Mouse (Mus musculus): ENCODE results near the gene Slc22a23.

The Slc22a23 gene

DNA sequence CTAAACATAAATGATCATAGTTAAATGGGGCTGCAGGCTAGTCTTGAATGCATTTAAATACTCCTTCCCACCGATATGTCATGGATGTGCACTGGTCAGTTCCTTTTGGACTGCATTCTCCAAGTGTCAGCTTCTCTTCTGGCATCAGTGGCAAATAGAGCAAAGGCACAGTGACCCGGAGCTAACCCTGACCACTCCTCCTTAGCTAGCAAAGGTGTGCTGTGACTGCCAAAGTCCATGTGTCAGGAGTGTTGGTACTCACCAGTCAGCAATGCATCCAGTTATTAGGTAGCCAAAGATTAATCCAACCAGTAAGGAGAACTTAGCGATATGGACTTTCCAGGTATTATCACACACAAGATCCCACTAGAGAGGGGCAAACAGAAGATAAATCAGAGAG is 40.1 kb downstream of the Slc22a23 start:
- in situ Hi-C loops (cut with MboI, MseI), result no loop called here

DNA sequence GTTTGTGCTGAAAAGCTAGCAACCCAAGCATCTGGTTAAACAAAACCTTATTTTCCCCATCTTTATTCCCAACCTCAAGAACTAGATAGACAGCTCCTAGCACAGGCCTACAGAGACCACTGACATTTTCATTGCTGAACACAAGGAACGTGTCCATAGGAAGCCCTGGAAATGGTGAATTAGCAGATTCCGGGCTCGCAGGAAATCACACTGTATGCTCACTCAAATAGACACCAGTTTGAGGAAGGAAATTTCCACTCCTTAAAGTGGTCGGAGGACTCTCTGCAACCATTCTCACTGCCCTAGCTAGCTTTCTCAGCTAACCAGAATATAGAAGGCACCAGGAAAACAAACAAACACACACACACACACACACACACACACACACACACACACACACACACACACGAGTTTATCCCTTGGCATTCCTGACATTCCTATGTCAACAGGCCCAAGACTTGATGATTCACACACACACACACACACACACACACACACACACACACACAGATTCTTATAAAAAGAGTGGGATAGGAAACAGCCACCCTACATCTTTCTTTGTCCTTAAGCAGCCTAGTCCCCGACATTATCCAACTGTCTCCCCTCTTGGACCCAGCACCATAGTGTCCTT is 41.5 kb downstream of the Slc22a23 start:
- in situ Hi-C loops (cut with MboI, MseI), result no loop called here

DNA sequence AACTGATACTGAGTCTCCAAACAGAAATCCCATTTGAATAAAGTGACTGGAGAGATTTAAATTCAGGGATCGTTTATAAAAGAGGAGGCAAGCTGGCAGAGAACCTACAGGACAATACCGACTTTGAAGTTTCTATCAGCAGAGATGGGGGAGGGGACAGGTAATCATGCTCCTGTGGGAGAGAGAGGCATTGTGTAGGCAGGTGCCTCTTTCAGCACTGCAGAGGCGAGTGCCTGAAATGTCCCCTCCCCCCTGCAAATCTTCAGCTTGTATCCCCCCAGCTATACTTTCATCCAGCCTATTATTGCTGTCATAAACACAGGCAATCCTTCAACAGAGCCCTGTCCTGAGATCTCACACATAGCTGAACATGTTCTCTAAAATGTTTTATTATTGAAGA is 43.4 kb downstream of the Slc22a23 start:
- in situ Hi-C loops (cut with MboI, MseI), result no loop called here

DNA sequence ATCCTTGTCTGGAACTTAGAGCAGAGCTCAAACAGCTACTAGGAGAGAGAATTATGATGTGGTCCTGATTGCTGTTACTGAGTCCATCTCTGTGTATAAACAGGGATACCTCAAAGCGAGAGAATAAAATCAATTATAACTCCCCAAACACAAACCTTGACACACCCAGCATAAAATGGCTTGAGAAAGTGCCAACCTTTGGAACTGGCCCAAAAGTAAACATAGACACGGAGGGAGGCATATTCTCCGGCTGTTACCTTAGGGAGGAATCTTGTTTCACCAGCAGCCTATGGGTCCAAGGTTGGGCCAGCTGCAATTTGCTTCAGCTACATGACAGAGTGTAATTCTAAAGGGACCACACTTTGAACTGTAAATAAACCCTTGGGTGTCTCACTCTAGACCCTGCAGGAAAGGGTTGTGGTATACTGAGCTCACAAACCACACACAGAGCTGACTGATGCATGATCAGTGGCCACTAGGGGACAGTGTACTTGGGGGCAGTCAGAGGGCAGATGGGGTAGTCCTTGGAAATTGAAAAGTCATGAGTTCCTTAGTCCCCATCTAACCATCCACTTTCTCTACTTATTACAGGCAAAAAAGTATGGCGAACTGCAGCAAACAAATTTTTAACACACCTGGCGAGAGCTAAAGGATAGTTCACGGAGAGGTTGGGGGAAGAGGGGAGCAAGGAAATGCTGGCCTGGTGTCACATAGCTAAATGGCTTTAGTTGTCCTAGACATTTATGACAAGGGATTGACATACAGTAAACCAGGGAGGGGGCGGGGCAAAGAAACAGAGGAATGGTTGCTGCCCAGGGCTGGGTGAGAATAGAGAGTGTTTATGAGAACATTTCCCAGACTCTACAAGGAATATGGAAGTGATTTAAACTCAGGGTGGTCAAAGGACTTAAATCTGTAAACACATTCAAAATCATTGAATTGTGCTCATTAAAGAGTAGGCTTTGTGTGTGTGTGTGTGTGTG is 45.3 kb downstream of the Slc22a23 start:
- in situ Hi-C loops (cut with MboI, MseI), result no loop called here

DNA sequence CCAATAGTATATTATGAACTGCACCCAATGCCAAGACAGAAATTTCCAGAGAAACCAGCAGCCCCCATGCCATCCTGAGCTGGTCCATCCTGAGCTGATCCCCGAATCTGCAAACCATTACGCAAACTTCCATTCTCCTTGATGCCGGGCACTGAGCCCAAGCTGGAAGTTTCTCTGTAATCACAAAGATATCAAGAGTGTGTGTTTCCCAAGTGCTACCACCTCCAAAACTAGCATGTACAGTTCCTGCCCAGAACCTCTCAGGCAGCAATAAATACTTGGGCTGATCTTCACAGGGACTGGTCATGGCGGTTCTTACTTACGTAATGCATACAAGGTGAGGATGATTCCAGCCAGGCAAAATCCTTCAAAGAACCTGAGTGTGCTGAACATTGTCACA is 46.3 kb downstream of the Slc22a23 start:
- in situ Hi-C loops (cut with MboI, MseI), result no loop called here

DNA sequence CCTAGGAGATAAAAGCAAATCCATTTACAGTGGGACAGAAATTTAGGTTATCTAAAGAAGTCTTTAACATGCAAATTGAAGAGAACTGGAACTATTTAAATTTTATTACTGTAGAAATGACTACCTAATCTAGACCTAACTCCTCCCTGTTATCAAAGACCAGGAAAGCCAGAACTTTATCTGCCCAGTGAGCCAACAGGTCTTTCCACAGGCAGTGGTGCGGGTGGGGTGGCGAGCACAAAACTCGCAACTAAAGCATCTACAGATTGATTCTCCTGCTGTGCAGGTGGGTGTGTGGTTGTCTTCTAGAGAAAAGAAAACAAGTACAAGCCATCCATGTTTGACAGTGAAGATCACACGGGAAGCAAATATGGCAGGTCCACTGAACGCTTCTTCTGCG is 46.9 kb downstream of the Slc22a23 start:
- in situ Hi-C loops (cut with MboI, MseI), result no loop called here

DNA sequence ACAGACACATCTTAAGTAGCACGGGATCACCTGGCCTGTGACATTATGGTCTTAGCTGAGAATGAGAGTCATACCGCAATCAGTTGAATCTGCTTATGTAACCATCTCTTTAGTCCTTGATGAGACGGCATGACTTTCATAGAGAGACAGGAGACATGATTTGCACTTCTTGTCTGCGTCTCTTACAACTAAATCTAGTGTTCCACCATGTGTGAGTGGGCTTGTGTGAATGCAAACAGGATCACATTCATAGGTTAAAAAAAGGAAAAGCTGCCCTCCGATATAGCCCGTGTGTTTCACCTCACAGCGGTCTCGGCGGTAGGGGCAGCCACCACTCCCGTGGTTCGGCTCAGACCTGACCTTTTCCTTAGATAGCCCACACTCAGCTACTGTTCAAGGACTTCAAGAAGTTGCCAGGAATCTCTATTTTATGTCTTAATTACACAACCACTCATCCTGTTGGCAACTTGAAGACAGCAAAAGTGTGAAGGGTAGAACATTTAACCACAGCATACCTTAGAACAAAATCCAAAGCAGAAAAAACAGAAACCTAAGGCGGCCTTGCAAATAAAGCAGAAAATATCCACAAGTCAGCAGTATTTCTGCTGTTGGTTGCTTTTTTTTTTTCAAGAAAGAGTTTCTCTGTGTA is 49.1 kb downstream of the Slc22a23 start:
- in situ Hi-C loops (cut with MboI, MseI), result no loop called here

DNA sequence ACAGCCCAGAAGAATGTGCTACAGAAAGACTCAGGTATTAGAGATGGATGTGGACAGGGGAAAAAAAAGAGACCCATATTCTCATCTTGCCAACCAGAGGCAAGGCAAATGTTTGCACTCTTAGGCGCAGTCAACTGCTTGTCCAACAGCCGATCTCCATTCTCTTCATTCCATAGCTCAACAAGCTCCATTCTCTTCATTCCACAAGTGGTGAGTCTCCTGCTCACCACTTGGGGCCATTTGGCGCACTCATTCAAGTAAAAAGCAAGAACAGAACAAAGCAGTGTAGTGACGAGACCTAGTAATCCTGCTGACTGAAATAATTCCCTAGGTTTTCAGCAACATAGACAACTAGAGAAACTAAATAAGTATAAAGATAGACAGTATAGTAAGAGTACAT is 50.8 kb downstream of the Slc22a23 start:
- in situ Hi-C loops (cut with MboI, MseI), result no loop called here

DNA sequence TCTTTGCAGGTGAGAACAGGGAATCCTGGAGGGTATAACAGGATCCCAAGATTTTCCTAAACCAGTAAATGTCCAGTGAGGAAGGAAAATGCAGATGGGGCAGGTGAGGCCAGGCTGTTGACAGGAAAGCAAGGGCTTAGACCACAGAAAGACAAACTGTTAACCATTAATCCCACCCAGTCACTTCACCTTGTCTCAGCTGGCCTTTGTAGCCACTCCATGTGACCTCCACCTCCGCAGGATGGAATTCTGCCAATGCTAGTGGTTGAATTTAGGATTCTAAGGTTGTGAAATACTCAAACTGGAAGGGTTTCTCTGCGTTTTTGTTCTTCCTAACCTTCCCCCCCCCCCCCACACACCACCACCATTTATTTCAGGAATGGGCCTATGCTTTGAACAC is 52.9 kb downstream of the Slc22a23 start:
- in situ Hi-C loops (cut with MboI, MseI), result no loop called here

DNA sequence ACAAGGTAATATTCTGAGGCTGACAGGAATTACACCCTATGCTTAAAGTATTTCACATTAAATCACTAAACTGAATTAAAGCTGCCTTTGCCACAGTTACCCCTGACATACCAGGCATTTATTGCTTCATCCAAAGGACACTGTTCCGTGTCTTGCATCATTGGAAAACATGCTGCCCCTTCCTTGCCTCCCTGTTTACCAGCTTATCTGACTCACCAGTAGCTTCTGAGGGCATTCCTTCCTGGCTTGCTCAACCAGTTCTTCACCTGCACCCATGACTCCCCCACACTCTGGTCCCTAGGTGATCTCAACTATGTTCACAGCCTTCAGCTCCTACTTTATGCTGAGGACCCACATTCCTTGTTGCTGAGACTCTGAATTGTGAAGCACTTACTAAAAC is 54.6 kb downstream of the Slc22a23 start:
- in situ Hi-C loops (cut with MboI, MseI), result no loop called here

DNA sequence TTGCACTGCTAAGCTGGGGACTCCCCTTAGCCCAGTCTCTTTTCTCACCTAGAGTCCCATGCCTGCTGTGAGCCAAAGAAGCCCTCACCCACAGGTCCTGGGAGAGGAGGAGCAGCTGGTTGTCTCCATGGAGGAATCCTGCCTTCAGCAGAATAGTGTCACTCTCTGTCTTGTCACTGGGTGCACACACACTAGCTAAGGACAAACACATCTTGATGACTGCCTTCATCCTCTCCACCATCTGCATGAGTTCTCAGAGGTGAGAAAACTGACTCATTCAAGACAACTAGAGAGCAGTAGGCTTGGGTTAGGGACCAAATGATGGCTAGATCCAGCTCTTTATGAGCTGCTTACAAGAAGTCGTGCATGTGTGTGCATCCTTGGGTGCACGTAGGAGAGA is 55.4 kb downstream of the Slc22a23 start:
- in situ Hi-C loops (cut with MboI, MseI), result no loop called here

DNA sequence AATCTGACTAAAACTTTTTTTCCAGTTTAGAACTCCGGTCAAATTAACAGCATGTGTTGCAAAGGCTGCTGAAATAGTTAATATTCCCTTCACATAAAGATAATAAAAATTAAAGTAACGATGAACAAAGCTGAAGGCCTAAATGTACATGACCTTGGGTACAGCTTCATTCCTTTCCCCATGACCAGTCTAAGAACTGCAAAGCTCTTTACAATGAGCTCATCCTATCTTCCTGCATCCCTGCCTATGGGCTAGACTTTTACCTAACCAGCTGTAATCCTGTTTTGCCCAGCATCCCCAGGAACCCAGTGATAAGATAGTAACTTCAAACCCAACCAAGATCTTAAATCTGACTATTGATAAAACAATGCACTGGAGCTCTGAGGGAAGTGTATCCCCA is 56.9 kb downstream of the Slc22a23 start:
- in situ Hi-C loops (cut with MboI, MseI), result no loop called here

DNA sequence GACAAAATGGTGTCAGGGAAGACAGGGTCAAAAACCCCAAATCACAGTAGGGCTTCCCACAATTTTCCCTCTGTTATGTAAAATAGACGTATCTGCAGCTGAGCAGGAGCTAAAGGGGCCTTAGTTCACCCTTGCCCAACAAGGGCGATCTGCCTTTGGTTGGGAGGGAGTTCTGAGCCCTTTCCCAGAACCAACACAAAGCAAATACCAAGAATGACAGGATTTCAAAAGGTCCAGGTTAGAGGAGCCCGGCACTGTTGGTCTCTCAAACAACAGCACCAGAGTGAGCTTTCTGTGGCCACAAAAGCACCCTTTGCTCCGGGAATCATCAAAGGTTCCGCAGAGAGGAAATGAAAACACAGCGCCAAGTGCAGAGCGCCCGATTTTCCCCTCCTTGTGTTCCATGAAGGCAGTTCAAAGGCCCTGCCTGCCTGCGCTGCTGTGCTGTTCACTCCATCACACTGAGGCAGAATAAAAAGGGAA is 57.3 kb downstream of the Slc22a23 start:
- in situ Hi-C loops (cut with MboI, MseI), result no loop called here

DNA sequence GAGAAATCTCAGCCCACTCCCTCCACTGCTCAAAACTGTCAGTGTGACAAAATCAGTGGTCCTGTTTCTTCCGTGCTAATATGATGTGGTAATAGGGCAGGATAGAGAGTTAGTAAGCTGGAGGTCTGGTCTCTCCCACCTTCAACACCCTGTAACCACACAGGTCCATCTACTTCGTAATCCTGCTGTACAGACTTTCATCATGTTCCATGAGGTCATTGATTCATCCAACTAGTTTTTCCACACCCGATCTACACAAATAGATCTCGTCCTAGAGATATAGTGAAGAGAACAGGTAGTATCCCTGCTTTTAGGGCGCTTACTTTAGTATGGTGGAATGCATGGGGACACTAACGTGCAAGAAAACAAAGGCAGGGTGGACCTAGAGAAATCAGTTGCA is 63.6 kb downstream of the Slc22a23 start:
- in situ Hi-C loops (cut with MboI, MseI), result no loop called here

DNA sequence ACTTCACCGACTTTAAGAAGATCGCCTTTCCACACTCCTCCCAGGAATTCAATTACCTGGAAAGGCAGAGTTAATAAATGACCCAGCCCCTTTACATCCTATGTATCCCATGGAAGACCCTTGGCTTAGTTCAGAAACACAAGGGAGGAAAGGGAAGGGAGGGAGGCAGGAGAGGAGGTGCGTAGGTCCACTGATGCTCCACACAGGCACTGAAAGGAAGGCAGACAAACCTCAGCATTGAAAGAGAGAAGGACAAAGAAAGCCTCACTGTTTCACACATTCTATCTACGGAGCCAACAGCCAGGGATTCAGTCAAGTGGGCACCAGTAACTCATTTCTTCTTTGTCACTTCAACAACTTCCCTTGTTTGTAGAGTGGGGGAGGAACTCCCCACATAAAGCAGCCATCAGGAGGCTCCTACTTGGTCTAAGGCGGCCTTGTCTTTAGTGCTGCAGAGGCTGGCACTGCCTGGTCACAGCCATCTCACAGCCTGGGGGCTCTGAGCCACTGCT is 66.2 kb downstream of the Slc22a23 start:
- in situ Hi-C loops (cut with MboI, MseI), result no loop called here

DNA sequence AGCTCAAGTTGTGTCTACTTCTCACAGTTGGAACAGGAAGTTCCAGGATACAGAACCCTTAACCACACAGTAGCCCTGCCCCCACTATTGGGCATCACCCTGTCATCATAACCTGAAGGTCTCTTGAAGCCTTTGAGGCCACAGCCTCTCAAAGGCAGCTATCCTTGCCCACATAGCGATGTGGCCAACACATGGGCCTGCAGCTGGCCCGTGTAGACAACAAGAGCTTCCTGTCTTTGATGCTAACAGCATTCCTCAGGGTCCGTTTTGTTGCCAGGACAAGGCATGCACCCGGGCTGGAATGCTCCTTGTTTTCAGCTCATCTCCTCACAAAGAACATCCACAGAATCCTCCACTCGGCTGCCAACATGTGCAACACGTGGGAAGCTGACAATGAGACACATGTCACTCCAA is 66.7 kb downstream of the Slc22a23 start:
- in situ Hi-C loops (cut with MboI, MseI), result no loop called here

DNA sequence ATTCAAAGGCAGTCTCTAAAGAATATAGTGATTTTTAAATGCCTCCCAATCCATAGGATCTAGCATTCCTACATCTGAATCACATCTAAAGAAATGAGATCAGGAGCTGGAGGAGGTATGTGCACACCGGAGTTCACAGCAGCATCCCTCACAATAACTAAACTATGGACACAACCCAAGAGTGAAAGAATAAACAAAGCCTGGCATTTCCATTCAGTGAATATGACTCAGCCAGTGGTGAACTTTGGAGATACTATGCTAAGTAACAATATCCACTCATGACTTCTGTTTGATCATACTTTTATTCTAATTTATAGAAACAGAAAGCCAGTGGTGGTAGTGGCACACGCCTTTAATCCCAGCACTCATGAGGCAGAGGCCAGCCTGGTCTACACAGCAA is 67.4 kb downstream of the Slc22a23 start:
- in situ Hi-C loops (cut with MboI, MseI), result no loop called here

DNA sequence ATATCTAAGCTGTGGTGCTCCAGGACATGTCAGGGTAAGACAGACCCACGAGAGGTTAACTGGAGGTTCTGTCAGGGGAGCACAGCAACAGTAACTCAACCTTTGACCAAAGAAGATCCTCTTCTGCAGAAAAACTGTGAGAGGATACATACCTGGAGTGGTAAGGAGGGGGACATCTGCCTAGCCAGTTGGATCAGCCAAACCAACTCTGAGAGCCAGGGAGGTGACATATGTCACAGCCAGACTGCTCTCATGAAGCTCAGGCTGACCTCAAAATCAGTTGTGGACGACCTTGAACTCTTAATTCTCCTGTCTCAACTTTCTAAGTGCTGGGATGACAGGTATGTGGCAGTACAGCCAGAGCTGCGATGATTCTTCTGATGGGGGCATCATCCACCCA is 68.0 kb downstream of the Slc22a23 start:
- in situ Hi-C loops (cut with MboI, MseI), result no loop called here

DNA sequence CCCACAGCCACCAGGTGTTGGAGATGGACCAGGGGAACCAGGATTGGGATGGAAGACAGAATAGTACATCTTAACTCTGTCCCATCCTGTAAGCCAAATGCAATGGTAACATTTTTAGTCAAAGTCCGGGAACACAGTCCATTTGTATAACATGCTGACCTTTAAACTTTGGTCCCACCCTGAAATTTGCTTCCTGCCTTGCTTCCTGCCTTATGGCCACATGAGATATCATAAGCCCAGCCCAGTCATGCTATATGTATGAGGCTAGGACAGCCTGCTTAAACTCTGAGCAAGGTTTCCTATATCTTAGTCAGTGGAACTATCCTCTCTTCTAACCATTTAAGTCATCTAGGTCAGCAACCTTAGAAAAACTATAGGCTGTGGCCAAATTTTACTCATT is 70.1 kb downstream of the Slc22a23 start:
- in situ Hi-C loops (cut with MboI, MseI), result no loop called here

DNA sequence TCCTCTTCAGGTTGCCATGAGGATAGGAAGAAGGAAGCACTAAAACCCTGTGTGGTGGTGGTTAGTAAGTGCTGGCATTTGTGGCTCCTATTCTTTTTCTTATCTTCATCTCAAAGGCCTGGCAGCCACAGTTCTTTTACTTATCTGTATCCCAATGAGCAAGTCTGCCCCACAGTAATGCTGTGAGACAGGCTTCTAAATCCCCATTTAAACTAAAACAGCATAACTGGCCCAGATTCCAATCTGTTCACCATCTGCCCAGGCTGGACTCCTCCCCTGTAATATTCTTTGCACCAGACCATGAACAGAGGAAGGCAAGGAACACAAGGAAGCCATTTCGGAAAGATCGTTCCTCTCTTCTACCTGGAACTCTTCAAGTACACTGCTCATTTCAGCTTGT is 70.6 kb downstream of the Slc22a23 start:
- in situ Hi-C loops (cut with MboI, MseI), result no loop called here

DNA sequence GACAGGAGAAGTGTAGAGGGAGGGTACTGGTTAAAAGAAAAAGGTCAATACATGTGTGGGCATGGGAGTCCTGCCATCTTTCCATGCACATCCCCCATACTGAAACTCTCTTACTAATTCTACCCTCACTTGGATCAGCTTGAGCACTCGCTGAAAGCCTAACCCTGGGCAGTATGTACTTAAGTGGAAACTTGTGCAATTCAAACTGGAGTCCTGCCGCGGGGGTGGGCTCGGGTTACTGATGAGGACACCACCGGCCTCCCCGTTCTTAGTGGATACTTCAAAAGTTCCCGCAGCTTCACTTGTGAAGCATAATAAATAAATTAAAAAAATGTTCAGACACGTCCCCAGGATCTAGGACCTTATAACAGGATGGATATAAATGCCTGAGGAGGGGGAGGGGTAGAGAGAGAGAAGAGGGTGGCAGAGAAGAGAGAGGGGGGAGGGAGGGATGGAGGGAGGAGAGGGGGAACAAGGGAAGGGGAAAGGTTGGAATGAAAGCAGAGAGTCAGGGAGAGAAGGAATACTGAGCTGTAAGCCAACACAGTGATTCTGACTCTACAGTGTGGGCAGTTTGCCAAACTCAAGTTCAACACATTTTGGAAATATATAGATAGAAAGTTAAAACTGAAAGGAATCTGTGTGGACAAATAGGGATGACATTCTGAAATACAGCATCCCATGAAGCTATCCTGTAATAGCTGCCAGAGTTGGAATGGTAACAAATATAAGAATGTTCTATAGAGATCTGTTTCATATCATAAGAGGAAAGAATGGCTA is 72.5 kb downstream of the Slc22a23 start:
- in situ Hi-C loops (cut with MboI, MseI), result no loop called here

DNA sequence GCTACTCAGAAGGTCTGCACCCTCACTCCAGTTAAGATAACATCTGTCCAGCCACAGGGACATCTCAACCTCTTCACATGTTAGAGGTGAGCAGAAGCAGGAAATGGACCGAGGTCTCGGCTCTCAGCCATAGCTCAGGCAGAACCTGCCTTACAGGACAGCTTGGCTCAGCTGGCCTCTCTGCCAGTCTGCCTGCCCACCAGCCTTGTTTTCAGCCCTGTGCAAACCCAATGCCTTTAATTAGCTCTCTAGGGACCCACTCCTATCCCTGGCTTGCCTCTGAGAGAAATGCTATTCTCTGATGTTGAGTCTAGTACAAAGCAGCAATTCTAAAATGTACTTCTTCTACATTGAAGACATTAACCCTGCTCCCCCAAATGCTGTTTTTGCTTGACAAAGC is 73.3 kb downstream of the Slc22a23 start:
- in situ Hi-C loops (cut with MboI, MseI), result no loop called here

Measured in T-helper 1 cell (primary cell).